Mouse (Mus musculus) frontal cortex, adult 2 months (tissue): ENCODE results near the gene Vax2. TPM values are rescaled to one million over a fixed set of nuclear protein-coding genes. Genes with fewer than 3 reads are reported as not detected.

ENCODE experiments used
- DNase-seq, 2 experiments: peaks; one replicate each; pipeline ENCODE4 v3.0.0; 2022; ENCODE audit warnings: low spot score in 1 of 2; ENCODE audit errors: extremely low spot score in 1 of 2
- polyA plus RNA-seq: library from polyadenylated mRNA; depleted of rRNA; stranded (reverse); fragments of >200 nt; gene quantifications from 2 replicates; pipeline ENCODE4 v1.2.3, GENCODE M21; 2012; rRNA removed

The Vax2 gene
- polyA plus RNA-seq, 1 experiment: not detected

DNA sequence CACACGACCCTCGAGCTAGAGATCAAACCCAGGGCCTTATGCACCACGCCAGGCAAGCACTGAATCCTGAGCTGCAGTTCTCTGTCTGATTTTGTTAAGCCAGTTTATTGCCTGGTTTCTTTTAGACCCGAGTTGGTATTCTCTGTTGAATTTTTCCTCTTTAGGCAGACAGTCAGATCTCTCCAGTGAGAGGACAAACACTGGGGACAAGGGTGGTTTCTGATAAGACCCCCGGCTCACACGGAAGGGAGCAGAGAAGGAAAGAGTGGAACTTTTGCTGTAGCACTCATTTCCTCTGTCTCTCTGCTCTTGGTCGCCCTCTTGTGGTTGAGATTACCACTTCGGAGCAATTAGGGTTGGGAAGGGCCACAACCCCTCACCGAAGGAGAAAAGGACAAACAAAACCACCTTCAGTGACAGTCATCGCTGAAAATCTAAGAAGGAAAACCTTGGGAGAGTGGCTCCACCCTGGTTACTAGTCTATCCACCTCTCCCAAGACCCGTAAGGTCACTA, 39.2 kb downstream of the Vax2 start:
- peak in 1 of 2 experiments; percentile 76 for DNase-seq

GRCm38 (mm10) chr6:83756051-83756450, 45.0 kb downstream of the Vax2 start:
- DNase-seq: no peak

GRCm38 (mm10) chr6:83762344-83762743, 51.3 kb downstream of the Vax2 start, which contains the start of gene Ankrd53:
Gene Ankrd53, plus strand, starts transcription at chr6:83762644.
- no peak for DNase-seq

DNA sequence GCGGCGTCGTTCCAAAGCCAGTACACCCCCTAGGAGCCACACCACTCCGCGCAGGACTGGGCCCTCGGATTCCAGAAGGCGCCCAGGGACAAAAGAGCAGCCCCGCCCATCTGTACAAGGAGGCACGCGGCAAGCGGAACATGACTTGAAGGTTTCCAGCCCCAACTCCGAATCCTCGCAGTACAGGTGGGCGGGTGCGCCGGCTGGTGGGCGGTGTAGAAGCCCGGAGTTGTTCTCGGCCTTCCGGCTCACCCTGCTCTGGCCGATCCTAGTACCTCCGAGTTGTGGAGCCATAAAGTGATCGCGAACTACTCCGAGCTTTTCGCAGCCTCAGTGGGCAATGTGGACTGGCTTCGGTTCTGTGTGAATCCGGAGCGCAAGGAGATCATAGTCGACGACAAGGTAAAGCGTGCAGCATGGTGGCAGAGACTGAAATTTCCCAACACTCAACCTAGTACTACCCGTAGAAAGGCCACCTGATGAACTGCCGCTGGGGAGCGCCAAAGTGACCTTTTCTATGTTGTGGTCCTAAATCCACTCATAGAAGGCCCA, 51.9 kb downstream of the Vax2 start:
- DNase-seq: peak in 1 of 2 experiments; percentile 14

DNA sequence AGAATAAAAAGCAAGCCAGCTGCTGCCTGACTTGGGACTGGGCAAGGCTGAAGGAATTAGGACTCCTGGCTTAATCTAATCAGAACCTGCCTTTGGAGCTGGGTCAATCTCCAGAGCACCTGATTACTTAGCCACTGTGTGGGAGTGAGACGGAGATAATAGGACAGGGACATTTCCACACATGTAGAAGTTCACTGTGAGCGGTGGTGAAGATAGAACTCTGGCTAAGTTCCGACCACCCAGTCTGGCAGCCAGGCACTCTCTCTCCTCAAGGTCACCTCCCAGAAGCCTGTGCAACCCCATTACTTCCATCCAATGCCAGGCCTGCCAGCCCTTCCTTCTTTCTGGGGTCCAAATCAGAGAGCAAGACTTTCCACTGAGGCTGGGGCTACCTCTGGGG, 55.9 kb downstream of the Vax2 start:
- DNase-seq: no peak

DNA sequence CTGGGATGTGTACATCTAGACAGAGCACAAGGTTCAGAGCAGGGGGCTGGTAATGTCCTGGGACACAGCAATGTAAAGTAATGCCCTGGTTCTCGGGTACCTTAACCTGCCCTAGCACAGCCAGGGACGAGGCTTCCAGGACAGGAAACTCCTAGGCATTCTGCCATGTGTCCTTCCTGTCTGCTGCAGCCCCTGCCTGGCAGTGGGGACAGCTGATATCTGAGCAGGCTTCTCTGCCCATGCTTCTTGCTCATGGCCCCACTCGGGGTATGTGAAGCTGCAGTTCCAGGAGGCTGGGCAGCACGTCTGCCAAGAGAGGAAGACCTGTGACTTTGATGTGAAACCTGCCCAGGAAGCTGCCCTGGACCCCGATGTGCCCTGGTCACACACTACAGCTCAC, 57.4 kb downstream of the Vax2 start:
- DNase-seq: no peak

- no peak for DNase-seq
These were observed 63.1 kb downstream of the Vax2 start for GRCm38 (mm10) chr6:83774126-83774525.

GRCm38 (mm10) chr6:83774781-83775563, 63.9 kb downstream of the Vax2 start:
- no peak for DNase-seq

DNA sequence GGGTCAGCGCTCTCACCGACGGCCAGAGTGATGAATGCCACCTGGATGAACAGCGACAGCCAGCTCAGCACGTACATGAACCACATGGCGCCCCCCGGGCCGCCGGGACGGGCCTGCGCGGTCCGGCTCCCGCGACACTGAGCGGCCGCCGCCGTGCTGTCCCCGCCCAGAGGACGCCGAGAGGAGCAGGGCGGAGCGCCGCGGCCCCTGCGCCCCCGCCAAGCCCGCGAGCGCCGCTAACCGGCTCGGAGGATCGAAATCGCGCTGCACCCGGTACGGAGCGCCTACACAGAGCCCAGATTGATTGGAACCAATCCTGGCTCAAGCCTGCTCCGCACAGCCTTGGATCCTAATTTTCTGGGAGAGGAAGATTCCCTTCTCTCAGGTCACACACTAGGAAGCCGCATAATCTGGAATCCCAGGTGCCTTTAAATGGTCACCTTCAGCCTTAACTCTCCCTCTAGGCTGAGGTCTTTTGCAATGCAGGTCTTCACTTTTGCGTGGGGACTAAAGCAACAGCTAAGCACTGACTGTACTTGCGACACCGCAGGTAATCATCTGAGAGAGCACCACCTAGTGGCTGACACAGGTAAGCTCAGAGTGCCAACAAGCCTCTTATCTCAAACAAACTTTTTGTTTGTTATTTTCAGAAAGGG, 64.7 kb downstream of the Vax2 start, which contains the start of gene Tex261:
Gene Tex261 (minus strand): TSS at position 176 of the 656 bp plus-strand sequence.
- DNase-seq: peak; percentile 75 to 92

DNA sequence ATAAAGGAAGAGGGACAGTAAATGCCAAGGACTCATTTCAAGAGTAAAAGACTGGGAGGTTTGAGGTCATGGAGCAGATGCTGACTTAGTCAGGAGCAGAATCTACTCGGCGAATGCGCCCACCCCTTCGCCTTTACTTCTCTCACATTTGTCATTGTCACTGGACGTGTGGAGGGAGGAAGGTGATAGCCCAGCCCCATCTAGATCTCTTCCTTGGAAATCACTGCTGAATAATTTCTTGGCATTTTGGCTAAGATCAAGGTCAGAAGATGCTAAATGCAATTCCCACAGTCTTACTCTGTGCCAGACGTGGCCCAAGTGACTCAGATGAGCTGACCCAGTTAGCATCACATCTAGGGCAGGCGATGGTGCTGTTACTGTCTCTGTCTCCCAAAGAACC, 67.2 kb downstream of the Vax2 start:
- DNase-seq: peak in 1 of 2 experiments; percentile 14

GRCm38 (mm10) chr6:83779026-83779425, 68.0 kb downstream of the Vax2 start:
- peak in 1 of 2 experiments; percentile 53 for DNase-seq

DNA sequence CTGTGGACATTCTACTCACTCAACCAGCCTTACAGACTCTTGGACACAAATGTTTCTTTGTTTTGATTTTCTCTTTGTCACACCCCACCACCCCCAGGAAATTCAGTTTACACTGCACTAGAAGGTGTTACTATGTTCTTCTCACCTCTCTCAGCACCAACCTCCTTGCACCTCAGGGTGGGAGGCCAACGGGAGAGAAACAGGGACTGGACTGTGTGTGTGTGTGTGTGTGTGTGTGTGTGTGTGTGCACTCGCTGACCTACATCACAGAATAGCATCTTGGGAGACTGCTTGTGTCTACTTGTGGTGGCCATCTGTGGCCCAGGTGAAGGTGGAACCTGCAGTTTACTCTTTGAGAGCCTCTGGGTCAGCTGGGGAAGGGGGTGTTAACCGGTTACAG, 75.4 kb downstream of the Vax2 start:
- no peak for DNase-seq

Other genes starting within 250 kb of the Vax2 start
- 48.0 and 64.1 TPM in 2 replicates for gene Dguok, start 204.3 kb upstream of the Vax2 start, polyA plus RNA-seq
- 0.76 and 1.7 TPM in 2 replicates for gene Actg2, start 175.0 kb upstream of the Vax2 start, polyA plus RNA-seq
- 34.6 and 38.7 TPM in 2 replicates for gene Stambp, start 138.5 kb upstream of the Vax2 start, polyA plus RNA-seq
- gene Clec4f, start 55.1 kb upstream of the Vax2 start, polyA plus RNA-seq: not detected in 2 replicates
- gene Cd207, start 33.4 kb upstream of the Vax2 start, polyA plus RNA-seq: 0.06 TPM in 1 of 2 replicates, not detected in the other
- 0.06 and 0.11 TPM in 2 replicates for gene Atp6v1b1, start 31.7 kb downstream of the Vax2 start, polyA plus RNA-seq
- not detected in 2 replicates for gene Ankrd53, start 51.4 kb downstream of the Vax2 start, polyA plus RNA-seq
- 38.0 and 41.4 TPM in 2 replicates for gene Tex261, start 64.5 kb downstream of the Vax2 start, polyA plus RNA-seq
- 40.1 and 47.0 TPM in 2 replicates for gene Nagk, start 83.7 kb downstream of the Vax2 start, polyA plus RNA-seq
- 38.8 and 45.7 TPM in 2 replicates for gene Paip2b, start 120.5 kb downstream of the Vax2 start, polyA plus RNA-seq
- gene Zfp638, start 155.8 kb downstream of the Vax2 start, polyA plus RNA-seq: 62.4 and 65.0 TPM in 2 replicates